Mouse (Mus musculus) ZHBTc4 (cell line): ENCODE data around the gene Neurod2.

Source experiments
- DNase-seq: peaks from one replicate; pipeline ENCODE4 v3.0.0-alpha.2; 2011; ENCODE audit warnings: low read depth, low spot score

The Neurod2 gene

DNA sequence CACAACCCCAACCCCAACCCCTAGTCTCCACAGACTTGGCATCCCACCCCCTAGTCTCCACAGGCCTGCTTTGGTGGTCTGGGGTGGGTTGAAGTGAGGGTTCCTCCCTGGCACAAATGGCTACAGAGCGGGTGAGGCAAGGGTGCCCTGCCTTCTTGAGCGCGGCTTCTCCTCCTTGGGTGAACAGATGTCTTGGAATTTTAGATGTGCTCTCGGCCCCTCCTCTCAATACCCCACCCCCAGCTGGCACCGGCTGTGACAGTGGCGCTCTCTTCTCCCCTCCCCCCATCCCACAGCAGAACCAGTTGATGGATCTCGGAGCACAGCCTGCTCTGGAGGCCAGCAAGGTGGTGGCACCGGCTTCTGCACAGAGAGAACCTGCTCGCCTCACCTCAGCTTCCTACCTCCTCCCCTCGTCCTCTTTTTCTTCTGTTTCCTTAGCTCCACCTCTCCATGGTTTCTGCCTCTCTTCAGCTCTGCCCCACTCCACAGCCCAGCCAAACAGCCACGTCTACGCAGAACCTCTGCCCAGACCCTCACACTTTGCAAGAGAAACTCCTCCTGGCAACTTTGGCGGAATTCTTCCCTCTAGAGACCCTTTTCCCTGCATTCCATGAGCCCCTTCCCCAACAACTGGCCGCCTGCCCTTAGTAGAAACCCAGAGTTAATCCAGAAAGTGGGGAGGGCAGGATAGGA is 10.9 kb downstream of the Neurod2 start:
- DNase-seq = no peak

DNA sequence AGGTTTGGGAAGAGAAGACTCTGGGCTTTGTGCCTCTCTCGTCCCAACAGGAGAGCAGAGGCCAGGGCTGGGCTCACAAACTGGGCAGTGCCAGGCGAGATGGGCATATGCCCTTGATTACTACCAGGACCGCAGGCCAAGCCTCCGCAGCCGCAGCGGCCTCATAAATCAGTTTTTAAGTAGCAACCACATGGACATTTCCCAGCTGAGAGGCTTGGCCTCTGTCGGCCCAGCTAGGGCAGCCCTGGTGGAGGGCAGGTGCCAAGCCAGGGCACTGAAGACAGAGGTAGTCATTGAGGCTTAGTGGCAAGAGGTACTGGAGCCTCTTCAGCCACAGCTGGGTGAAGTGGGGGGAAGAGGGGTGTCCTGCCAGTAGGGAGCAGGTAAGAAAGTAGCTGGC is 12.0 kb downstream of the Neurod2 start:
- DNase-seq = no peak

DNA sequence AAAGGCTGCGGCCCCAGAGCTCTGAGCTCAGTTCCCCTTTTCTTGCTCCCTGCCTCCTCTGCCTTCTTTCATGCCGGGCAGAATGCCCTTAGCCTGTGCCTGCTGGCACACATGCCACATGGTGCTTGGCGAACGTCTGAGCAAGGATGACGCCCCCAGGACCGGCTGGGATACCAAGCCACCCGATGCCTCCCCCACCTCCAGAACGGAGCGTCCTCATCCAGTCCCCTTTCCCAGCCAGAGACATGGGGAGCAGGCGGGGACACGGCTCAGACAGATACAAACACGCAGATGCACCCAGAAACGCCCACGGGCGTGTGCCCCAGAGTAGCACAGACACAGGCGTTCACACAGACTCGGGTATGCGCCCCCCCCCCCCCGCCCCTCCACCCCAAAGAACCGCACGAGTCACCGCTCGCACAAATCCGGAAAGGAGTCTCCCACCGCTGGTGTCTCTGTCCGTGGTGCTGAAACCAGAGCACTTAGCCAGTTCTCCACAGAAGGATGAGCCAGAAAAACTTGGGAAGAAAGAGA is 15.6 kb downstream of the Neurod2 start:
- peak; percentile 77 for DNase-seq

DNA sequence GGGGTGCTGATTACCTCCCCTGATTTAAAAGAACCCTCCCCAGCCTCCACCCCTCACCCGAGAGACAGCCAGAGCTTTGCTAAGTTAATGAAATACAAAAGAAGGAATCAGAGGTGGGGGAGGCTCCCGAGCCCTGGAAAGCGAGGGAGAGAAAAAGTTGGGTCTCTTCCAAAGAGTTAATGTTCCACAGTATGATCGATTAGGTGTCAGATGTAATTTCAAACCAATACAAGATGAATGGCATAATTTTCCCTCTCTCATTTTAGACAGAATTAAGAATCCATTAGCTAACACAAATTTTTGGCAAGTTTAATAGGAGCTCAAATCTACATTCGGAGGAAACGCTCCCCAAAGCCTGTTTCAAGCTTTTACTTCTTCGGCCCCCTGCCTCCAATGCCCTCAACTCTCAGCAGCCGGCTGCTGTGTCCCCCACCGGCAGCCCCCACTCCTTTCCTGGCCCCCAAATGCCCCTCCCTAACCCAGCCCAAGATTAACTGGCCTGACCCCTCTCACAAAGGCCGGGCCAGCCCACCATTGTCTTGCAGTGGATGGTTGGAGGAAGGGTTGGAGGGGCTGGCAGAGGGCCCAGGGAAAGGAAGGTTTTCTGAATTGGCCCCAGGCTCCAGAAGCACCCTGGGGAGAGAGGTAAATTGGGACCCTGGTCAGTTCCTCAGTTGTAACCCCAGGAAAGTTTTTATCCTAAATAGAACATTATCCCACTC is 30.8 kb downstream of the Neurod2 start:
- peak; percentile 42 for DNase-seq

DNA sequence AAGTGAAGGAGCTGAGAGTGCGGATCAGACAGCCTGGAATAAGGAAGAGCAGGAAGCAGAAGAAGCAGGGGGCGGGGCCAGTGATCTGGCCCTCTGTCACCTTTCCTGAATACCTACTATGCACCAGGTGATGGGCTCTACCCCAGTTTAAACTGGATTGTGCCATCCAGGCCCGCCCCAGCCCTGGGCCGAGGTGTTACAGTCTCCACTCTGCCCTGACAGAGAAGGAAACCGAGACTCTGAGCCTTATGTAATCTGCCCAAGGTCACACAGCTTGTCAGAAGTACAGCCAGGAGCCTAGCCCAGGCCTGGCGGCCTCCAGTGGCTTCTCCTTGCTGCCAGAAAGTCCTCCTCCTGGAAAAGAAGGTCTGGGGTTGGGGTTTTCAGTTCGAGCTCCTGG is 31.7 kb downstream of the Neurod2 start:
- peak; percentile 93 for DNase-seq

DNA sequence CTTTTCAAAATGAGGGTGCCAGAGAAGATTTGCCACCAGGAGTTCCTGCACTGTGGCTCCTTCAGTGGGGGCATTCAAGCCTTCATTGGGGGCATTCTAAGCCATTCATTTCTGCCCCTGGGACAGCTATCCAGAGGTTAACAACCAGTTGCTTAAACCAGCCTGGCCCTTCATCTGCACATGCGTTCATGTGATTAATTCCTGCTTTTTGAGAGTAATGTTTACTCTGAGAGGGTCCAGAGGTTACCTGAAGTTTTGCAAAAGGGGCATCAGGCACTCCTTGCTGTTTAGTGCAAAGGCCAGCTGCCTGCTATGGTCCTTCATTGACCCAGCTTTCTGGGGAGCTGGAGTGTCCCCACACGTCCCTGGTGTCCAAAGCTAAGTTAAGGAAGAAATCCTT is 32.5 kb downstream of the Neurod2 start:
- DNase-seq = no peak

DNA sequence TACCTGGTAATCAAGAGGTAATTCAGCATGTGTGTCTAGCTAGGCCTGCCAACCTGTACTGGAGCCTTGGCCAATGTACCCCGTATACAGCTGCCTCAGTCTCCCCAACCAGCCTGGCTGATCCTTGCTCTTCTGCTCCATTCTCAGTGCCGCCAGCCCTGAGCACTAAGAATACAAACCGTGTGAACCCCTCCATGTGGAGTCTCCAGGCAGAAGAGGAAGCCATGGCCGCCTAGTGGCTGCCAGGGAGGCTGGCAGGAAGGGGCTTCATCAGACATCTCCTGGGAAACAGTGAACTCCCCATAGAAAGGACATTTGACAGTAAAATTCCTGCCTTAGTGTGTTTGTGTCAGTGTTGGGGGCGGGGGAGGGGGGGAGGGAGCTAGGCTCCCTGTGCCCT is 33.2 kb downstream of the Neurod2 start:
- peak; percentile 74 for DNase-seq

DNA sequence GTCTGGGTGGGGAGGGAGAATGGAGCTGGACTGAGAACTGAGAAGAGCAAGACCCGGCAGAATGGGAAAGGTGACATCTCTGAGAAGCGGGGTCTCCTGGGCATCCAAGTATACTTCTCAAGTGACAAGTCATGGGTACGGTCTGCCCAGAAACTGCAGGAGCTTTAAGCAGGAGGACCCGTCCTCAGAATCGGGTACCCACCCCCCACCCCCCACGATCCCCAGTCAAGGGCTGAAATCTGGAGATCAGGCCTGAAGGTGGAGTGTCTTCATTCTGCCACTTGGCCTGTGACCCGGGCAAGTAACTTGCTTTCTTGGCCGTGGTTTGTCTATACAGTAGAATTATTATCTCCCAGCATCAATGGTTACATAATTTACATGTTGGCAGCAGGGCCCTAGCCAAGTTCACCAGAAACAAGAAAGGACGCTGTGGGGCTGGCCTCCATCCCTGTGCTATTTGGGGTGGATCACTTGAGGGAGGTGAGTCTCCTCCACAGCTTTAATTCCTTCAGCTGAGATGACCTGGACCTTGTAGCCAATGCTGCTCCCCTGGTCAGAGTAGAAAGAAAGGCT is 34.3 kb downstream of the Neurod2 start:
- DNase-seq = no peak

DNA sequence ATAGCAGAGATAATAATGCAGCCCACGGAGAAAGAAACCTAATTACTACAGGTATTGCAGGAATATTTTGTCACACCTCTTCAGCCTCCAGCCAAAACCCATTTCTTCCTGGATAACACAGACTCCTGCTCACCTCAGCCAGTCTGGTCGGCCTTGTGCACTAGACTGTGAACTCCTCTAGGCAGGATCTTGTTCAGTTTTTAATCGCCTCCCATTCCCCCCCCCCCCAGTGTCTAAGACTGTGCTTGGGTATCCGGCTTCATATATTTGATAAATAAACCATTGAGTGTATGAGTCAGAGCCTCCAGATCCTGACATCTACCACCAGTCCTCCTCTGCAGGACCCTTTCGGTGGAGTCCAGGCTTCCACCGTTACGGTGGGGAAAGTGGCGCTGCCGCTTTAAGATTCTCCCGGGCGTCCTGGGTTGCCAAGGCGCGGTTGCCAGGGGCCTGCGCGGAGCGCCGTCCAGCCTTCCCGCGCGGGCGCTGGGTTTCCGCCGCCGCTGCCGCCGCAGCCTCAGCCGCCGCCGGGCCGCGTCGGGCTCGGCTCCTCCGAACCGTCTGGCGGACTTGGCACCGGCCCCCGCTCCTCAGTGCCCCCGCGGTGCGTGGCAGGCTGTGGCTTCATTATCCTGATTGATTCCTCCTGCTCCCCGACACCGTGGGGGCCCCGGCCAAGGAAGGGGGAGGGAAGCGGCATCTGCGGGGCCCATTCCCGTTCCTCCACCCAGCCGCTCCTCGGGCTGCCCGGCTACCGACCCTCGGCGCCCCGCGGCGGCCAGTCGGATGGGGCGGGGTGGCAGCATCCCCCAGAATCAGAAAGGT is 35.0 kb downstream of the Neurod2 start:
- peak; percentile 75 for DNase-seq

DNA sequence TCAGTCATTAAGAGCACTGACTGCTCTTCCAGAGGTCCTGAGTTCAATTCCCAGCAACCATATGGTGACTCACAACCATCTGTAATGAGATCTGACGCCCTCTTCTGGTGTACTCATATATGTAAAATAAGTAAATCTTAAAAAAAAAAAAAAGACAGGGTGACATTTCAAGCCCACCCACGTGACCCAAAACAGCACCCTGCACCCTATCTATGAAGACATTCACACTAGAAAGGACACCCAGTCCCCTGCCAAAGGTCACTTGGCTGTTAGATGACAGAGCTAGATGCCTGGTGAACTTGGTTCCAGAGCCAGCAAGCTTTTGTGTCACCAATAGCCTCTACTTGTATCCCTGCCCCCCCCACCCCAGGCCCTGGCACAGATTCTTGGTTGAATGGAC is 36.4 kb downstream of the Neurod2 start:
- no peak for DNase-seq

DNA sequence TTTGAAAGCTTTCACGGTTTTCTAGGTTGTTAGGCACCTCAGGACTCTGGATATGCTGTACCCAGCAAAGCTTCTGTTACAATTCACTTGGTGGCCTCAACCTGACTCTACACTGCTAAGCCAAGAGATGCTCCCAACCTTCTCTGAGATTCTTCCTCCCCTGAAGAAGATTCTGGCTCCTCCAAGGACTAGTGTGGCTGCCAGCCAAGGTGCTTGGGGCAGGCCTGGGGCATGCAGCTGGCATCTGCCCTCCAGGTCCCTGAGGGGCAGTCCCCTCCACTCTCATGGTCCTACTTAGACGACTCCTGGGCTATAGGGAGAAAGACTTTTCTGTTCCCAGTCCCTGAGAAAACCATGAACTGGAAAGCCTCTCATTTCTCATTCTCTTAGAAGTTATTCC is 38.5 kb downstream of the Neurod2 start:
- no peak for DNase-seq

DNA sequence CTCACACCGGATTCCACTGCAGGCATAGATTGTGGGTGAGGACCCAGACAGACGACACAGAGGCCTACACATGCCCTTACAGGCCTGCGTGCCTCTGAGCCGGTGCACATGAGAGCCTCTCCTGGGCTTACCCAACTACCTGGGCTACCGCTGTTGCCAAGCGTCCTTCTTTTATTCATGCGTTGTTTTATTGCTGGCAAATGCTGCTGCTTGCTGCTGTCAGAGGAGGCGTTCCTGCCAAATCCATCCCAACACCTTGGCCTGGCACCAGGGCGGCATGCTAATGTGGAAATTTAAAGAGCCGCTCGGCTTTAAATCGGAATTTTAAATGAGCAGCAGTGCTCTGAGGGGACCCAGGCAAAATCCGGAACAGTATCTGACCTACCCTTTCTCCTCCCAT is 39.6 kb downstream of the Neurod2 start:
- no peak for DNase-seq

DNA sequence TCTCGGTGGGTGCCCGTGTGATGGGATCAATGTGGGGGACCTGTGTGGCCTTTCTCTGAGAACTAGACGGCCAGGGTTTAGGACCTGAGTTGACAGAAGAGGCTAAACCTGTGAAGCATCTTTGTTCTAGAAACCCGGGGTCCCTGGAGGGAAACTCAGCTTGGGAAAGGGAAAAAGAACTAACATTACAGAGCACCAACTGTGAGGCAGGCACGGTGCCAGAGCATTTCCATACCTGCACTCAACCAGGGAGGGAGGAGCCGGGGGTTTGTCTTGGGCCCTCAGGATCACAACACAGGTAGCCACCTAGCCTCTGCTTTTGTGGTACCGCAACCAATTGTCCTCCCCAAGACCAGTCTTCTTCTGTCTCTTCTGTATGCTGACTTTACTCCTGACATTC is 41.5 kb downstream of the Neurod2 start:
- DNase-seq = no peak

DNA sequence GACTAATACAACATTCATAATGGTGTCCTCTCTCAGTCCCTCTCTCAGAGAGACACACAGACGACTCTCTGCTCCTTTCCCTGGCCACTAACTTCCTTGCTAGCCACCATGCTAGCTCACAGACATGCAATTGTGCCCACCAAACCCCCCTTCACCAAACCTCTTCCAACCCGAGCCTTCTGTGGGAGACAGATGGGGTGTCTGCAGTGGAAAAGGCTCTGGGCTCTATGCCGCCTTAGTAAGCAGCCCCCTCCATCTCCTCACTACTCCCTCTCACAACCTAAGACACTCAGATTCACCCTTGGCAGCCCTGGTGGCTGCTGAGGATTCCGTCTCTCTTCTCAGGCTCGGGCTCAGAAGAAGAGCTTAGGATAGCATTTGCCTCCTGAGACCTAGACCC is 41.9 kb downstream of the Neurod2 start:
- DNase-seq = no peak

DNA sequence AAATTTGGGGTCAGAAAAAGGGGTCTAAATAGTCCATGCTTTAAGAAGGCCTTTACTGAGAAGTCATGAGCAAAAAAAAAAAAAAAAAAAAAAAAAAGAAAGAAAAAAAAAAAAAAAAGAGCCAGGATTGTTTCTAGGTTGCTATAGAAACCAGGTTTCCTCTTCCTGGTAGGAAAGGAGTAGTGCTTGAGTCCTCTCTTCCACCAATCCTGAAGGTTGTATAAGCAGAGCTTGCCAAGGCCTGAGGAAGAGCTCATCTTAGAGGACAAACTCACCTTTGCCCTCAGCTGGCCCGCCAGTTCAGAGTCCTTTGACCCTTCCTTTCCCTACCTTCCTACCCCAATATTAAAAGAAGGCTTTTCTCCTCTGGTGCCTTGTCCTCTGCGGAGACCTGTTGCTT is 44.1 kb downstream of the Neurod2 start:
- no peak for DNase-seq

DNA sequence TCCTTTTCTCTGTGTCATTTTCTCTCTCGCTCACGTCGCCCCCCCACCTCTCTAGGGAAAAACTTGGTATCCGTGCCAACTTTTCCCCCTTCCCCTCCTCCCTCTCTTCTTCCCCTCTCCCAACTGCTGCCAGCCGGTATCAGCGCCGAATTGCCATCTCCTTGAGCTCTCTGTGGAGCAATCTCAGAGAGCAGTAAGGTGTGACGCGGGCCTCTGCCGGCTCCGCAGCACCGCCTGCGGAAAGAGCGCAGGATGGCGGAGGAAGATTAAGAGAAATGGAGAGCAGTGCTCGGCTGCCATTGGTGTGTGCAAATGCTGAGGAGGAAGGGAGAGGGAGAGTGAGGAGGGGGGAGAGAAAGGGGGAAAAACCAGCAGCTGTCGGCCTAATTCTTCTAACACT is 45.2 kb downstream of the Neurod2 start:
- DNase-seq = peak; percentile 53

DNA sequence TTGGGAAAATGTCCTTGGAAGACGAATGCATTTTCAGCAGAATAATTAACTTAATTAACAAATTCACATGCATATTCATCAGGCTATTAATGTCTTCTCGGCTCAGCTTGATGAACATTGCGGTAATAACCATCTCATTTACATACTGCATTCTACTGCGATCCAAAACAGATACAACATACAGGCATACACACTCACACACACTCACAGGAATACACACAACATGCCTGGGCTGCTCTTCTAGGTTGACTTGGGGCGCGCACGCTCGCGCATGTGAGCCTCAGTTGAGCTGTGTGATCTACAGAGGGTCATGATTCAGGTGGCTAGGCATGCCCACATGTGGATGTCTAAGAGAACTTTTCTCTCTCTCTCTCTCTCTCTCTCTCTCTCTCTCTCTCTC is 45.7 kb downstream of the Neurod2 start:
- peak; percentile 29 for DNase-seq
